Mouse (Mus musculus) hindbrain, postnatal 0 days (tissue): ENCODE measurements around the gene Angptl4. TPM values are rescaled to one million over a fixed set of nuclear protein-coding genes. Genes with fewer than 3 reads are reported as not detected.

Experiments used
- ATAC-seq: fragments of 200-750 bp; cut with Nextera tagmentation; 2 replicates; pipeline ENCODE4 v1.8.0; 2017; ENCODE audit warnings: mild to moderate bottlenecking, moderate TSS enrichment, moderate library complexity
- DNase-seq: peaks from one replicate; pipeline ENCODE4 v3.0.0-alpha.2; 2015; ENCODE audit warnings: low spot score
- H3K27ac ChIP-seq: fragments of 300-500 bp; sonication (generic); 2 replicates; pipeline ENCODE4 v1.5.1; 2014; ENCODE audit warnings: mild to moderate bottlenecking
- H3K27me3 ChIP-seq: fragments of 300-500 bp; sonication (generic); 2 replicates; pipeline ENCODE4 v1.6.1; 2014; ENCODE audit warnings: low read length, mixed read lengths; ENCODE audit not compliant: insufficient read depth
- H3K36me3 ChIP-seq: fragments of 300-500 bp; sonication (generic); 2 replicates; pipeline ENCODE4 v1.6.1; 2014; ENCODE audit warnings: low read length, mixed read lengths; ENCODE audit not compliant: insufficient read depth
- H3K4me1 ChIP-seq: fragments of 300-500 bp; sonication (generic); 2 replicates; pipeline ENCODE4 v1.6.1; 2014; ENCODE audit warnings: antibody characterized with exemption, low read length, mixed read lengths; ENCODE audit not compliant: insufficient read depth
- H3K4me2 ChIP-seq: fragments of 300-500 bp; sonication (generic); 2 replicates; pipeline ENCODE4 v1.6.1; 2014; ENCODE audit warnings: low read depth, mild to moderate bottlenecking, low read length, moderate library complexity, mixed read lengths
- H3K4me3 ChIP-seq: fragments of 300-500 bp; sonication (generic); 2 replicates; pipeline ENCODE4 v1.5.1; 2014; ENCODE audit warnings: low read length
- H3K9ac ChIP-seq: fragments of 300-500 bp; sonication (generic); replicated peaks from 2 replicates; pipeline ENCODE4 v1.6.1; 2014; ENCODE audit warnings: mild to moderate bottlenecking, low read length, moderate library complexity, mixed read lengths
- H3K9me3 ChIP-seq: fragments of 300-500 bp; sonication (generic); 2 replicates; pipeline ENCODE4 v1.6.1; 2016; ENCODE audit warnings: low read length, mixed read lengths
- CTCF ChIP-seq: IDR thresholded peaks from 2 replicates; pipeline ENCODE4 v1.5.1; 2016; ENCODE audit warnings: antibody characterized with exemption, control low read depth, low read depth
- WGBS: fragments of 180-500 bp; shearing (Covaris S2); extraction: QIAGEN DNeasy Blood & Tissue Kit; methylation state at CpG from one replicate; pipeline ENCODE4 v1.1.7; 2014; 5-methylcytosine and 5-hydroxymethylcytosine counted together
- polyA plus RNA-seq: library from polyadenylated mRNA; unstranded; fragments of >200 nt; fragmentation: Nextera tagmentation; extraction: Ambion mirVana; gene quantifications from 2 replicates; pipeline ENCODE4 v1.2.1, GENCODE M21; 2015
- total RNA-seq: library from RNA; depleted of rRNA; stranded (reverse); fragments of >200 nt; gene quantifications from 2 replicates; pipeline ENCODE4 v1.2.3, GENCODE M21; 2014

Angptl4 gene
- total and polyA plus RNA-seq, 2 experiments from 2014 or later, result 24.7 to 31.9 TPM

DNA sequence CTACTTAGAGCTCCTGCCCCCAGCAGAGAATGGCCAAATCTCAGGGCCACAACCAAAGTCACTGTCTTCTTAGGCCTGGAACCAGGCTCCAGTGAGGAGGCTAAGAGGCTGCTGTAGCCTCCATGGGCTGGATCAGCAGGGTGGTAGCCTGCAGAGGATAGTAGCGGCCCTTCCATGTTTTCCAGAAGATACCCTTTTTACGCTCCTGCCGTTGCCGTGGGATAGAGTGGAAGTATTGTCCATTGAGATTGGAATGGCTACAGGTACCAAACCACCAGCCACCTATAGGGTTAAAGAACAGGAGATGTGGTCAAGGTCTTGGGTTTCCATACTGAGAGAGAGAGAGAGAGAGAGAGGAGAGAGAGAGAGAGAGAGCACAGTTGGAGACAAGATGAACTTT lies 6.3 kb downstream of the Angptl4 start:
- no peak overlapping the region for H3K4me3 ChIP-seq
- no peak for TF ChIP-seq CTCF
- no peaks in the 10 kb centered on the region for H3K36me3 ChIP-seq
- no peak overlapping the region for H3K27ac ChIP-seq
- no peak overlapping the region for H3K9ac ChIP-seq
- ATAC-seq (no peak), DNase-seq (no peak)
- 91% methylated on average over 4 of the region's 4 CpGs for WGBS
- peaks cover 19% of the 10 kb centered on the region for H3K4me1 ChIP-seq
- no peaks in the 10 kb centered on the region for H3K27me3 ChIP-seq
- H3K4me2 ChIP-seq, result no peak overlapping the region
- no peaks in the 10 kb centered on the region for H3K9me3 ChIP-seq

DNA sequence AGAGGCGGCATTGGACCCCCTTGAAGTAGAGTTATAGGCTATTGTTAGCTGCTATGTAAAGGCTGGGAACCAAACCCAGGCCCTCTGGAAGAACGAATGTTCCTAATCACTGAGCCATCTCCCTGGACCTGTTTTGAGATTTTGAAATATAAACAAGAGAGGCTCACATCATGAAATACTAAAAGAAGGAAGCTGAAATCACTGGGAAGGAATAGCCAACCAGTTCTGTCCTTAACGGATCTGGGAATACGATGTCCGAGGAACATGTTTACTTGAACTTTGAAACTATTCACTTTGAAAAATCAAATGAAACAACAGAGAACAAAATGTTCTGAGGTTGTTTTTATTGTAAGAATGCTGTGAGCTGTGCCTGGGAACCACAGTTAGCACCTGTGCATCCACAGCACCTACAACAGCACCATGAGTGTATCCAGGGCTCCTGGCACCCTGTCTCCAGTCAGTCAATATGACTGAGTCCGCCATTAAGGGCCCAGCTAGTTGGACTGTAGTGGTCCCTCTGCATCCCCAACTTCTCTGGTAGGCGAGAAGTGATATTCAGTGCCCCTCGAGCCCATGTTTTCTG lies 7.0 kb downstream of the Angptl4 start:
- H3K36me3 ChIP-seq, result no peaks in the 10 kb centered on the region
- 87% methylated on average over 8 of the region's 8 CpGs for WGBS
- no peaks in the 10 kb centered on the region for H3K27me3 ChIP-seq
- H3K4me2 ChIP-seq, result no peak overlapping the region
- no peak for TF ChIP-seq CTCF
- H3K9ac ChIP-seq, result no peak overlapping the region
- no peak overlapping the region for H3K27ac ChIP-seq
- H3K9me3 ChIP-seq, result no peaks in the 10 kb centered on the region
- no peak for DNase-seq
- peaks cover 13% of the 10 kb centered on the region; the same call in 1 of the 2 replicates for H3K4me1 ChIP-seq
- H3K4me3 ChIP-seq, result no peak overlapping the region
- no peak for ATAC-seq

DNA sequence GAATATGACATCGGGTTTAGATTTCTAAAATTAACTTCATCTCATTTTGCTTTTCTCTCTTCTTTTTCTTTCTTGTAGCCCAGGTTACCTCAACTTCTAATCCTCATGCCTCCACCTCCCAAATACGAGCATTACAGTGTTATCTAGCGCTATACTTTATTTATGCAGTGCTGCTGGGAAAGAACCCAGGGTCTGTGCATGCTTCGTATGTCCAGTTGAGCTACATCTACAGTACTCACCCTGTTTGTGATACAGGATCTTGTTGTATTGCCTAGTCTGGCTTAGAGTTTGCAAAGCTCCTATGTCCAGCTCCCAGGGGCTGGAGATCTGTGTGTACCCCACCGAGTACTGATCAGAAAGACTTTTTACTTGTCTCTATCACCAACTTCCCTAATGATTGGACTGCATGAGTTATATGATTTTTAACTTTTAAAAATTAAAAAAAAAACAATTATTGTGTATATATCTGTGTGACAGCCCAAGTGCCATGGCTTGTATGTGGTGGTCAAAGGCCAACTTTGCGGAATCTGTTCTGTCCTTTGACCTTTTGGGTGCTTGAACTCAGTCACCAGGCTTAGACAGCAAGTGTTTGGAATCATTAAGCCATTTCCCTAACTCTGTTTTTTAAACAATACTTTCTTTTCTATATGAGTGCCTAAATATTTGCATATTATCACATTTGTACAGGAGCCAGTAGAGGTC lies 7.6 kb downstream of the Angptl4 start:
- H3K4me1 ChIP-seq, result peaks cover 7% of the 10 kb centered on the region; the same call in 1 of the 2 replicates
- no peaks in the 10 kb centered on the region for H3K27me3 ChIP-seq
- no peak for DNase-seq
- no peaks in the 10 kb centered on the region for H3K36me3 ChIP-seq
- no peak overlapping the region for H3K27ac ChIP-seq
- TF ChIP-seq CTCF, result no peak
- H3K4me2 ChIP-seq, result no peak overlapping the region
- ATAC-seq, result no peak
- 90% methylated on average over 6 of the region's 6 CpGs for WGBS
- no peak overlapping the region for H3K4me3 ChIP-seq
- H3K9me3 ChIP-seq, result no peaks in the 10 kb centered on the region
- H3K9ac ChIP-seq, result no peak overlapping the region

DNA sequence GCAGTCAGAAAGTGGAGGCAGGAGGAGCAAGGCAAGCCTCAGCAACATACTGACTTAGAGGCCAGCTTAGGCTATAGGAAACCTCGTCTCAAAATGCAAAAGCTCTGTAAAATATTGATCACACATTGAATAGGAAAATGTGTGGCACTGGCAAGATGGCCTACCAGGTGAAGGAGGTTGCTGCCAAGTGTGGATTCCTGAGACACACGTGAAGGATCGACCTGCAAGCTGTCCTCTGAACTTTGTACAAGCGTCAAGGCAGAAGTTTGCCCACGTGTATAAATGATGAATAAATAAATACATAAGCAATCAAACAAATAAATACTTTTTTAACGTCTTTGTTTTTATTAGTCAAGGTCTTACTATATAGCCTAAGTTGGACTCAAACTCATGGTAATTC lies 8.2 kb downstream of the Angptl4 start:
- WGBS, result 82% methylated on average over 6 of the region's 6 CpGs
- Histone ChIP-seq H3K9ac (no peak overlapping the region), H3K4me2 (no peak overlapping the region), H3K4me3 (no peak overlapping the region), H3K9me3 (no peaks in the 10 kb centered on the region), H3K27me3 (no peaks in the 10 kb centered on the region), H3K27ac (no peak overlapping the region), H3K36me3 (no peaks in the 10 kb centered on the region), H3K4me1 (0 out of 2 replicates have a peak, but pooled peaks cover under 1% of the 10 kb centered on the region)
- DNase-seq, result no peak
- no peak for TF ChIP-seq CTCF
- ATAC-seq, result no peak

DNA sequence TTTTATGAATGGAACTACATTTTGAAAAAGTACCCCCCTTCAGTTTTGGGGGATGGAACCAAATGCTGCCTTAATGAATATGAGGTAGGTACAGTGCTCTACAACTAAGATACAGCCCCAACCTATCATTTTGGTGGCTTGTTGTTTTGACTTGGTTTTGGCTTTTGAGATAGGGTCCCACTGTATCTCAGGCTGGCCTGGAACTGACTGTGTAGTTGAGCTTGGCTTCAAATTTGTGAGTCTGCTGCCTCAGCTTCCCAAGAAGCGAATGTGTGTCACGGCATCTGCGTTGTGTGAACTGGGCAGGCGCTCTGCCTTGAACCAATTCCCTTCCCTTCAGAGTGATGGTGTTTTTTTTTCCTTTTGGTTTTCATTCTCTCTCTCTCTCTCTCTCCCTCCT lies 10.0 kb downstream of the Angptl4 start:
- DNase-seq (no peak), ATAC-seq (no peak)

DNA sequence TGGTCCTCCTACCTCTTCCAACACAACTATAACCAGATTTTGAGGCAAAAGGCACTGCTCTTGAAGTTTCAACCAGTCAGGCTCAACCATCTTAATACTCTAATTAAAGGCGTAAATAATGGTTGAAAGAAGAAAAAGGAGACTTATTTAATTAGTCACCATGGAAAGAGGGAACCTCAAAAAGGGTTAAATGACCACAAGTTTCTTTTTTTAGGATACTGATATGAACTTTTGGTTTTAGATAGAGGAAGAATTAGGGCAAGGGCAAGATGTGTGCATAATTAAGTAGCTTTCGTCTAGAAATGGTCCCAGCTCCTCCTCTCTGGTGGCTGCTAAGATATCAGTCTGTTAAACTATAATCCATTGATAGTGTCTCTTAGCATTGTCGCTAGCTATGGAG lies 15.2 kb downstream of the Angptl4 start:
- H3K36me3 ChIP-seq, result no peaks in the 10 kb centered on the region
- ATAC-seq, result no peak
- no peak for TF ChIP-seq CTCF
- H3K4me3 ChIP-seq, result no peak overlapping the region
- no peak overlapping the region for H3K9ac ChIP-seq
- no peak for DNase-seq
- no peaks in the 10 kb centered on the region for H3K4me1 ChIP-seq
- H3K27ac ChIP-seq, result no peak overlapping the region
- H3K9me3 ChIP-seq, result no peaks in the 10 kb centered on the region
- H3K4me2 ChIP-seq, result no peak overlapping the region
- WGBS, result 84% methylated on average over 3 of the region's 3 CpGs
- no peaks in the 10 kb centered on the region for H3K27me3 ChIP-seq

More for the DNA sequence above, 10.0 kb downstream of the Angptl4 start:
- H3K9me3 ChIP-seq, result no peaks in the 10 kb centered on the region
- no peak overlapping the region for H3K9ac ChIP-seq
- no peaks in the 10 kb centered on the region for H3K27me3 ChIP-seq
- H3K4me3 ChIP-seq, result no peak overlapping the region
- no peak overlapping the region for H3K27ac ChIP-seq
- H3K36me3 ChIP-seq, result no peaks in the 10 kb centered on the region
- H3K4me1 ChIP-seq, result no peaks in the 10 kb centered on the region
- no peak overlapping the region for H3K4me2 ChIP-seq
- no peak for TF ChIP-seq CTCF
- 93% methylated on average over 4 of the region's 4 CpGs for WGBS
